In genomic region chr3:89847596-89847995, GRCm38 (mm10) we compare ENCODE assay signal across 13 mouse cellular contexts. TPM values are rescaled to one million over a fixed set of nuclear protein-coding genes. Genes with fewer than 3 reads are reported as not detected.
DNase-seq lines count a peak whose midpoint lies in the region; ATAC-seq lines count a peak whose summit lies in the region.
"Had no signal": no experiment of that assay in that cellular context is flagged by ENCODE, and none has a peak within 500 bp of the region (broad histone marks: within the 10 kb centered on the region; RNA-seq: fewer than 3 reads in every experiment).

No protein-coding gene starts in this region.

- H3K9ac ChIP-seq in heart, embryonic 11.5 days (ENCODE audit: low read depth, low read length) = no peak overlapping the region
- no peak overlapping the region for H3K9ac ChIP-seq in heart, embryonic 15.5 days
- H3K9ac ChIP-seq in forebrain, embryonic 15.5 days (replicated peaks) = no peak overlapping the region
- H3K9ac ChIP-seq: neural tube, embryonic 12.5 days had no signal

- H3K27me3 ChIP-seq in heart, embryonic 11.5 days (ENCODE audit: control insufficient read depth, insufficient read depth, low read length) = no peaks in the 10 kb centered on the region
- no peaks in the 10 kb centered on the region for H3K27me3 ChIP-seq in heart, embryonic 15.5 days
- H3K27me3 ChIP-seq in forebrain, embryonic 15.5 days = no peaks in the 10 kb centered on the region
- H3K27me3 ChIP-seq: neural tube, embryonic 12.5 days had no signal

- no peak overlapping the region for H3K4me2 ChIP-seq in heart, embryonic 11.5 days
- H3K4me2 ChIP-seq in heart, embryonic 15.5 days = no peak overlapping the region
- no peak overlapping the region for H3K4me2 ChIP-seq in forebrain, embryonic 15.5 days (replicated peaks)
- H3K4me2 ChIP-seq: neural tube, embryonic 12.5 days had no signal

- no peak overlapping the region for H3K4me3 ChIP-seq in heart, embryonic 11.5 days (ENCODE audit: low read depth, low read length)
- H3K4me3 ChIP-seq in heart, embryonic 15.5 days = no peak overlapping the region
- no peak overlapping the region for H3K4me3 ChIP-seq in forebrain, embryonic 15.5 days
- H3K4me3 ChIP-seq: layer of hippocampus, adult 2 months; megakaryocyte, embryonic 14.5 days; neural tube, embryonic 12.5 days had no signal

- H3K4me1 ChIP-seq in heart, embryonic 11.5 days (ENCODE audit: control insufficient read depth, insufficient read depth, low read length) = no peaks in the 10 kb centered on the region
- peaks cover 6% of the 10 kb centered on the region; the same call in 1 of the 2 replicates for H3K4me1 ChIP-seq in heart, embryonic 15.5 days (replicated peaks)
- H3K4me1 ChIP-seq in forebrain, embryonic 15.5 days = no peaks in the 10 kb centered on the region
- H3K4me1 ChIP-seq: neural tube, embryonic 12.5 days had no signal

- H3K36me3 ChIP-seq in heart, embryonic 11.5 days (ENCODE audit: control insufficient read depth, insufficient read depth, low read length) = no peaks in the 10 kb centered on the region
- H3K36me3 ChIP-seq in heart, embryonic 15.5 days = no peaks in the 10 kb centered on the region
- H3K36me3 ChIP-seq in forebrain, embryonic 15.5 days = no peaks in the 10 kb centered on the region
- H3K36me3 ChIP-seq: neural tube, embryonic 12.5 days had no signal

- 74% methylated on average over 6 of the region's 6 CpGs for WGBS in heart, embryonic 11.5 days (ENCODE audit: insufficient replicate concordance)
- WGBS in heart, embryonic 15.5 days = 57% methylated on average over 6 of the region's 6 CpGs
- WGBS in forebrain, embryonic 15.5 days = 90% methylated on average over 6 of the region's 6 CpGs

- H3K27ac ChIP-seq in heart, embryonic 11.5 days (ENCODE audit: low read depth, low read length) = peak overlapping the region; percentile 54
- H3K27ac ChIP-seq in heart, embryonic 15.5 days = peak overlapping the region; percentile 73
- H3K27ac ChIP-seq in forebrain, embryonic 15.5 days (replicated peaks) = no peak overlapping the region
- H3K27ac ChIP-seq: layer of hippocampus, adult 2 months; neural tube, embryonic 12.5 days had no signal

- H3K9me3 ChIP-seq in heart, embryonic 11.5 days (replicated peaks; ENCODE audit: control insufficient read depth, low read length) = no peaks in the 10 kb centered on the region
- H3K9me3 ChIP-seq in heart, embryonic 15.5 days (replicated peaks) = no peaks in the 10 kb centered on the region
- no peaks in the 10 kb centered on the region for H3K9me3 ChIP-seq in forebrain, embryonic 15.5 days
- H3K9me3 ChIP-seq: megakaryocyte, embryonic 14.5 days; neural tube, embryonic 12.5 days had no signal

- DNase-seq in heart, adult 9 months (ENCODE audit: low spot score in 2 of 2) = no peak
- DNase-seq in kidney, postnatal 4 days = peak; percentile 61 to 73
- peak; percentile 76 to 78 for DNase-seq in lung, postnatal 4 days
- DNase-seq in cerebellum, postnatal 4 days (ENCODE audit: low spot score in 2 of 2) = no peak
- DNase-seq in layer of hippocampus, adult 11-12 months (ENCODE audit: low spot score) = no peak
- DNase-seq: cerebellum, postnatal 25 days had no signal

- peak; percentile 57; the same call in 1 of the 2 replicates for ATAC-seq in heart, embryonic 11.5 days (replicated peaks; ENCODE audit: insufficient number of reproducible peaks, low FRiP score, low TSS enrichment)
- ATAC-seq in heart, embryonic 15.5 days (replicated peaks; ENCODE audit: insufficient number of reproducible peaks, insufficient read depth, low FRiP score, low read depth) = peak; percentile 63
- no peak for ATAC-seq in forebrain, embryonic 15.5 days (replicated peaks)
- ATAC-seq: forebrain, embryonic 14.5 days had no signal

RNA-seq across cellular contexts. Expression of gene She, which starts 16.4 kb away (rescaled TPM):
- polyA plus RNA-seq in heart, embryonic 11.5 days (2014; fragmentation: Nextera tagmentation; extraction: Ambion mirVana) = 6.7 and 6.9 TPM in 2 replicates
- polyA plus RNA-seq in heart, embryonic 15.5 days (2015; fragmentation: Nextera tagmentation; extraction: Ambion mirVana) = 6.0 and 6.4 TPM in 2 replicates
- polyA plus RNA-seq in forebrain, embryonic 15.5 days (2015; fragmentation: Nextera tagmentation; extraction: Ambion mirVana) = 1.1 and 1.3 TPM in 2 replicates

Comparison
In these comparisons a context has a peak if more than half of its experiments do, and no peak if none do; other contexts are left out.
1. DNase-seq: peak in kidney, postnatal 4 days (2 of 2) and lung, postnatal 4 days (2 of 2); none in heart, adult 9 months (0 of 2), cerebellum, postnatal 4 days (0 of 2) and layer of hippocampus, adult 11-12 months (single experiment).